Mouse (Mus musculus): Measurements from ENCODE around the gene Clcn7. TPM values are rescaled to one million over a fixed set of nuclear protein-coding genes. Genes with fewer than 3 reads are reported as not detected.

Clcn7 gene
- total RNA-seq, 2 experiments from 2014 or later: 42.0 to 43.8 TPM

DNA sequence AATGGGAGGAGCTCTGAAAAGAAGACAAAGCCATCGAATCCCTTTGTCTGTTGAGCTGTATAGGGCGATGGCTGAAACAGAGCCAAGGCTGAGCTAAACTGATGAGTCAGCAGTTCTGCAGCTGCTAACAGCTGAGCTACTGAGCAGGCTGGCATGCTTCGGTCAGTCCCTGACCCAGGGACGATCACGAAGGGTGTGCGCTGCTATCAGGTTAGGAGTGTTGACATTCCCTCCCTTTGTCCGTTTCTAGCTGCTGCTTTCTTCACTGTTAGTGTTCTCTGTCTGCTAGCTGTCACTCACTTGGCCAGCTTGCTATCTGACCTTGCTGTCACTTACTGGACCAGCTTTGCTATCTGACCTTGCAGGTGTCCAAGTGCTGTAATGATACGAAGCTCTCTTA lies 6.1 kb upstream of the Clcn7 start:
- DNase-seq: peak; percentile 61 to 65

DNA sequence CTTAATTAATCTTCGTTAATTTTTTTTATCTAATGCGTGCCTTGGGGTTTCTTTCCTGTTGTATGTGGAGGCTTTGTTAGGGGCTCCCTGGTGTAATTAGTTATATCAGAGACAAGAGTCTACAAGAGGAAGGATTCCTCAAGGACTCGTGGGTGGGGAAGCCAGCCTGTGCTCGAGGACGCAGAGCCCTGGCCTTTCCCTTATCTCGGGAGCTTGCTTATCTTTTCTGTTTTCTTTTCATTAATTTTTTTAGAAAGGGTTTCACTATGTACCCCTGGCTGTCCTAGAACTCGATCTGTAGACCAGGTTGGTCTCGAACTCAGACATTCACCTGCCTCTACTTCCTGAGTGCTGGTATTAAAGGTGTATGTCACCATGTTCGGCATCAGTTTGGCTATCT lies 5.5 kb upstream of the Clcn7 start:
- peak in 1 of 2 experiments; percentile 23 for DNase-seq

DNA sequence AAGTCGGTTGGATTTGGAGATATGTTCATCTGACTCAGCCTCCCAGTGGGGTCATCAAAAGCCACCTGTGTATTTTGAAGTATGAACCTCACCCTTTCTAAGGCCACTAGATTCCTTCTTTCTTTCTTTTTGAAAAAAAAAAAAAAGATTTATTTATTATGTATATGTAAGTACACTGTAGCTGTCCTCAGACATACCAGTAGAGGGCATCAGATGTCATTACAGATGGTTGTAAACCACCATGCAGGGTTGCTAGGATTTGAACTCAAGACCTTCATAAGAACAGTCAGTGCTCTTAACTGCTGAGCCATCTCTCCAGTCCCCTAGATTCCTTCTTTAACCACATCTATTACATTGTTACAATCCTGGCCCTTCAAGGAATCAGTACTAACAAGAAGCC lies 3.1 kb upstream of the Clcn7 start:
- no peak for DNase-seq

DNA sequence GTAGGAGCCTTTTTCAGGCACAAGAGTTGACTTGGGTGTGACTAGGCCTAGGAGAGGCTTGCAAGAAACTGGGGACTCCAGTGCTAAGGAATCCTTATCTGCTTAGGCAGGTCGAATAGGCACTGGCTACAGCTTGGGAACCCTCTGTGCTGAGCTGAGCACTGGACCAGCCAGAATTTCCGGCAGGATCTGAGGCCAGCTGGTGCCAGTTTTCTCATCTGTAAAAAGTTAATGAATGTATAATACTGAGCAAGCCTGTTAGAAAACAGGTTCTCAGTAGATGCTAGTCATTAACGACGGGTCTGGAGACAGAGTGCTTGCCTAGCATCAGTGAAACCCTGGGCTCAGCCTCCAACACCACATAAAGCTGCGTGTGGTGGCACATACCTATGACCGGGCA lies 2.4 kb downstream of the Clcn7 start:
- no peak for DNase-seq

DNA sequence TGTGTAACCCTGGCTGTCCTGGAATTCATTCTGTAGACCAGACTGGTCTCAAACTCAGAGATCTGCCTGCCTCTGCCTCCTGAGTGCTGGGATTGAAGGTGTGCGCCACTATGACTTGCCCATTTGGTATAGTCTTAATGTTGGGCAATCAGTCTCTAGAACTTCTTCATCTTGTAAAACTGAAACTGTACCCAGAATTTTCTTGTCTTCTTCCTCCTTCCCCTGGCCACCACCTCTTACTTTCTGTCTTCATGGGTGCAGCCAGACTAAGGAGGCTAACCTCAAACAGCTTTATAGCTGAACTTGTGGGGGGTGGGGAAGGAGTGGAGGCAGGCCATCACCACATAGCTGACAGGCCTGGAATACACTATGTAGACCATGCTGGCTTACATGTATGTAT lies 5.6 kb downstream of the Clcn7 start:
- no peak for DNase-seq

DNA sequence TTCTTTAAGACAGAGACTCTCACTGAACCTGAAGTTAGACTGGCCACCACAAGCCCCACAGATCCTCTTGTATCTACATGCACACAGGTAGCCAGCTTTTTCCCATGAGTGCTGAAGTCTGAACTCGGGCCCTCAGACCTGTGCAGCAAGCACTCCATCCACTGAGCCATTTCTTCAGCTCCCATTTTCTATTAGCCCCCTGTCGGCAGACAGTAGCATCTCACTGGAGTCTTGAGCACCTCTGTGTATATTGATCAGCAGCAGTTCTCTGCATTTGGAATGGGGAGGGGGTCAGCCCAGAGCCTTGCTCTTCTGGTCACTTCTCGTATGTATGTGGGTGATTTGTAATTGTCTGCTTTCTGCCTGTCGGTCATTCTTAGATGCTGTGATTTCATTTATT lies 6.8 kb downstream of the Clcn7 start:
- DNase-seq: no peak

DNA sequence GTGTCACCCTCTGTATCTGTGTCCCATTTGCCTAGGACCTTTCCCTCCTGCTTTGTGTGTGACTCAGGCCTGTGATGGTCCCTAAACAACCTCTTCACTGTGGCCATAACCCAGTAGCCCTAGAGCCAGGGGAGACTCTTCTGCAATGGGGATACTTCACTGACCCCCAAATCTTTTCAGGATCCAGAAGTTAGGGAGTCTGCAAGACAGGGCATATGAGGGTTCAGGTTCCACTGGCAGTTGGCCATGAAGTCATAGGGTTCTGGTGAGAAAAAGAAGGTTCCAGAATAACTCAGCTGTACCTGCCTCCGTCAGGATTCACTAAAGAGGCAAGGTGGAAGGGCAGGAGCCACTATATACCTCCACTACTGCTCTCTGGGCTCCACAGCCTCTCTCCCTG lies 29.0 kb downstream of the Clcn7 start, which contains the start of gene Ccdc154:
Ccdc154 (plus strand) TSS at position 301 of the 400 bp plus-strand sequence.
- no peak for DNase-seq

DNA sequence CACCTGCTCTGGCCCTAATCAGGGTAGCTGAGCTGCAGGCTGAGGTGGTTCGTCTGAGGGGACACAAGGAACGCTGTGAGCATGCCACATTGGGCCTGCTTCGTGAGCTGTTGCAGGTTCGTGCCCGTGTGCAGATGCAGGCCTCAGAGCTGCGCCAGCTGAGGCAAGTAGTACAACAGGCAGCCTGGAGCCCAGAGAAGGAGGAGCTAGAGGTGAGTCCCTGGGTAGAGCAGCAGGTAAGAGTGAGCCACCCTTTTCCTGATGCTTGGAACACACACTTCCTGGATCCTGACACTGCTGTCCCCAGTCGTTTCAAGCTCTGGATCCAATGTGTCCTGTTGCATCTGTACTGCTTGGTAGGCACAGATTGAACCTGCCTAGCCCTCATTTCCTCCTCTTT lies 30.2 kb downstream of the Clcn7 start:
- DNase-seq: no peak

DNA sequence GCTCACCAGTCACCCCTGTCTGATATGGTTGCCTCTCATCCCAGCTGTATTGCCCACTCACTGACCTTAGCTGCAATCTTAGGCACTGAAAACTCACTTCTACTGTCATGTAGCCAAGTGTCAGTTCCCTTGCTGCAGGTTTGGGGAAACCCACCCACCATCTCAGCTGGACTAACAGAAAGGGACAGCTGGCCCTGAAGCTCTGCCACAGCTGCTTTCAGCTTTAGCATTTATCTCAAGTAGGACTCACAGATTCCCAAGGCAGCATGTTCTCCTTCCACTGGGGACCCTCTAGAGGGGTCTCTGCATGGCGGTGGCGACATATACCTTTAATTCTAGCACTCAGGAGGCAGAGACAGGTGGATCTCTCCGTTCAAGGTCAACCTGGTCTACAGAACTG lies 31.6 kb downstream of the Clcn7 start:
- no peak for DNase-seq

DNA sequence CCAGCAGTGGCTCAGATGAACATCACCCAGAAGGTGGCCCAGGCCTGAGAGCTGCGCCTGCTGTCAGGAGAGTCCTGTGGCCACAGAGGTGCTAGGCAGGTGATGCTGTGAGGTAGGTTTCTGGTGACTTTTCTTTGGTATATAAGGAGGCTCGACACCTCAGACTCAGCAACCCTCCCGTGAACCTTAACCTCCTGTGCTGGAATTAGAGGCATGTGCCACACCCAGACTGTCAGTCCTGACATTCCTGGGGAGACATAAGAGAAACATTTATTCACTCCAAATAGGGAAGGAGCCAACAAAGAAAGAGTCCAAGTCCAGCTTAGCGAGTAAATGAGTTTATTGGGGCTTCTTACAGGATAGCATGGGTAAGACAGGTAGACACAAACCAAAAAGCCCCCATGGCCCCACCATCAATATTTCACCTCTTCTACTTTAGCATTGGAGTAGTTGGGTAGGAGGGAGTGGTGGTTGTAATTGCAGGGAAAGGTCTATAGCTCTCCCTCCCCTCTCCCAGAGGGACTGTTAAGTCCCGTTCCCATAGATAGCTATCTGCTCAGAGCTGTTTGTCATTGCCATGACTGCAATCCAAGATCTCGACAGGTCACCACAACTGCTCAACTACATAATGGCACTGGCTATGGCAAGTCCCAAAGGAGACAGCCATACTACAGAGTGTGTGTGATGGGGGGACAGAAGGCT lies 32.9 kb downstream of the Clcn7 start:
- no peak for DNase-seq

DNA sequence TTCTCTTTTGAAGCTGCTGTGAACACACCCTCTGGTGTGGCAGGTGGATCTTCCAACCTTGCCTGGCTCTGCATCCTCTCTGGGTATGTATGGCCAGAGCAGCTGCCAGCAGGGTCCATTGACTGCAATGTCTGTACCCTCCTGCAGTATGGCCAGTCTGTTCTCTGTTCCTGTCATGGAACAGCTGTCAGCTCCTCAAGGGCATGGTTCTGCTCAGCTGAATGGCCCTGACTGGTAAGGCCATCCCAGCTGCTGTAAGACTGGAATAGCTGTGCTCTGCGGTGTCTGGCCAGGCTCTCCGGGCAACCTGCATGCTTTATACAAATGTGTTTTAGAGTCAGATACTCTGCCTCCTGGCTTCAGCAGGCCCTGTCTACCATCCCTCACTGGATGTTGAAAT lies 36.5 kb downstream of the Clcn7 start:
- DNase-seq: no peak

DNA sequence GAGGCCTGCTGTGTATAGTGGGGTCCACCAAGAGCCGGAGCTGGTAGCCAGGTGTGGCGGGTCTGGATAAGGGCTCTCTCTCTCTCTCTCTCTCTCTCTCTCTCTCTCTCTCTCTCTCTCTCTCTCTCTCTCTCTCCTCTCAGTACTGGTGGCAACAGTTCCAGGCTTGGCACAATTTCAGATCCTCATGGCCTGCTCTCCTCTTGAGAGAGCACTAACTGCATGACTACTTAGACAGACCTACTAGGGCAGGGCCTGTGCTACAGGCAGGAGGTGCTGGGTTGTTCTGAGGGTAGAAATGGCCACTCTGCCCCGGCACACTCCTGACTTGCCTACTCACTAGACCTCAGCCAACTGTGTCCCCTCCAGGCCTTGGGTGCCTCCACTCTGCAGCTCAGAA lies 39.4 kb downstream of the Clcn7 start:
- no peak for DNase-seq

DNA sequence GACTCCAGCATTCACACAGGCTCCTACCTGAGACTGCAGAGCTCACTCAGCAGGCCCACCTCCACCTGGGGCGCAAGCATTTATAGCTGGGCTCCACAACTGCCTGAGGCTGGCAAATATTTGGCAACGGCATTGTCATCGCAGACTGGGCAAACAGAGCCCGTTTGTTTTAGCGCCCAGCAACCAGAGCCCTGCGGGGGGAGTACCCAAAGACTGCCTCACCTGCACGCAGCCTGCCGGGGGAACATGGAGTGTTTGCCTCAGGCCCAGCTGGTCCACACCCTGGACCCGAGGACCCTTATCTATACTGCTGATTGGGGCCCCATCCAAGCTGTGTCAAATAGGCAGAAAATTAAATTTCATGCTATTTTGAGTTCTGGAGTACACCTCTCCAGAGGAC lies 42.2 kb downstream of the Clcn7 start, which contains the start of gene Gm38655:
Gm38655 (minus strand) TSS at position 61 of the 400 bp plus-strand sequence.
- no peak for DNase-seq

DNA sequence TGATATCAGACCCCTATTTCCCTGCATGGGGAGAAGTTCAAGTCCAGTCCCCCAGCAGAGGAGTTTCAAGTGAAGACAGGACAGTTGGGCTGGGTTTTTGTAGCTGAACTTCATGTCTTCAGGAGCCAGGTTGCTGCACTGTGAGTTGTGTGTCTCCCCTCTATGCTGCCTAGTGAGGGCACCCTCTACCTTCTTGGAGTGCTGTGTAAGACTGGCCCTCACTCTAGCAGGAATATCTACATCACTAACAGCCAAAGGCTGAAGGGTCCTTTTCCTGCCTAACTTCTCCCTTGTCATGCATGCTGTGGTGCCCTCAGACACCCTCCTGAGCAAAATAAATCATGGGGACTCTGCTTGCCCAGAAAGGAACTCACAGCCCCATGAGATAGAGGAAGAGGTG lies 50.0 kb downstream of the Clcn7 start:
- DNase-seq: no peak

DNA sequence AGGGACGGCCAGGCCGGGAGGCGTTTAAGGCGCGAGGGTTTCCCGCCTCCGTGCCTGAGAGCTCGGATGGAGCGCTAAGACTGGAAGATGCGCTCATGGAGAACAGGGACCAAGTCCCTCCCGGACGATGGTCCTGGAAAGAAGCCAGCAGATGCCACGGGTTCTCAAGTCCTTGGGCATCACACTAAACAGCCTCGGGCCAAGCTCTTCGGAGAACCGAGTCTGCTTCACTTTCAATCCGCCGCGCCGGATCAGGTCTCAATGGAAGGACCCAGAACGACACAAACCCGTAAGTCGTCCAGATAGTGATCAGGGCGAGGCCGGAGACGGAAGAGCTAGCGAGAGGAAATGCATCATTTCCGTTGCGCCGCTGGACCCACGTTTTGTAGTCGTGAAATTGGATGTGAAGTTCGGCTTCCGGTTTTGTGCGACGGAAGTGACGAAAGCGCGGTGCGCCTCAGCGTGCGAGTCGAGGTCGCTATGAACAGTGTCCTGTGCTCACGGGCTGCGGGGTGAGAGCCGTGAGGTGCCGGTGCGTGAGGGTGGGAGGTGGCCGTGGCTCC lies 51.0 kb downstream of the Clcn7 start, which contains the start of gene BC003965:
BC003965 (plus strand) TSS at position 426 of the 563 bp plus-strand sequence.
- peak; percentile 97 to 98 for DNase-seq

DNA sequence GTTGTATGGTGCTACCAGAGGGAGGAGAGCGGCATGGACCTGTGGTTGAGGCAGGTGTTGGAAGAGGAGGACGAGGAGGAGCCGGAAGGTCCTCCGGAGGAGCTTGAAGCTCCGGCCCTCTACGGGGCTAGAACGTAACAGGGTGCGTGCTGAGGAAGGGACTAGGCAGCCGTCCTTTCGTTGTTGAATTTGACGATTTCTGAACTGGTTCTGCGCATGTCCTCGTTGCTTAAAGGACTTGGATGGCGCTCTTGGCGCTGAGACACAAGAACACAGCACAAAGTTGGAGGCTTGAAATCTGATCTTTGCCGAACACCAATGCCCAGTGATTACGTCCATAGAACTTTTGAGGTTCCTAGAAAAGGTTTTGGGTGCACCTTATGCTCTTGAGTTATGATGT lies 51.8 kb downstream of the Clcn7 start:
- DNase-seq: no peak

DNA sequence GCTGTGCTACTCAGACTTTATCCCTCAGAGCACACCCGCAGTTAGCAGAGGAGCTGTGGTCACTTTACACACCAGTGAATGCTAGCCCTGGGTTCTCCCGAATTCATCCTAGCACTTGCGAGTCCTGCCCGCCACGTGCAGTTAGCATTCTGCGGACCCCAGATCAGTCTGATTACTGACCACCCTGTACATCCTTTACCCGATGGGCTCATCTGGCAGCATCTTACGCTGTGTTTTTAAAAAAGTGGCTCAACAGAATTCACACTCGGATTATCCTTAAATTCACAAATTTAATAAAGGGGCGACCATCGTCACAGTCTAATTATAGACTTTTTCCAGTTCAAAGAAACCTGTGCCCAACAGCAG lies 54.6 kb downstream of the Clcn7 start:
- DNase-seq: no peak

DNA sequence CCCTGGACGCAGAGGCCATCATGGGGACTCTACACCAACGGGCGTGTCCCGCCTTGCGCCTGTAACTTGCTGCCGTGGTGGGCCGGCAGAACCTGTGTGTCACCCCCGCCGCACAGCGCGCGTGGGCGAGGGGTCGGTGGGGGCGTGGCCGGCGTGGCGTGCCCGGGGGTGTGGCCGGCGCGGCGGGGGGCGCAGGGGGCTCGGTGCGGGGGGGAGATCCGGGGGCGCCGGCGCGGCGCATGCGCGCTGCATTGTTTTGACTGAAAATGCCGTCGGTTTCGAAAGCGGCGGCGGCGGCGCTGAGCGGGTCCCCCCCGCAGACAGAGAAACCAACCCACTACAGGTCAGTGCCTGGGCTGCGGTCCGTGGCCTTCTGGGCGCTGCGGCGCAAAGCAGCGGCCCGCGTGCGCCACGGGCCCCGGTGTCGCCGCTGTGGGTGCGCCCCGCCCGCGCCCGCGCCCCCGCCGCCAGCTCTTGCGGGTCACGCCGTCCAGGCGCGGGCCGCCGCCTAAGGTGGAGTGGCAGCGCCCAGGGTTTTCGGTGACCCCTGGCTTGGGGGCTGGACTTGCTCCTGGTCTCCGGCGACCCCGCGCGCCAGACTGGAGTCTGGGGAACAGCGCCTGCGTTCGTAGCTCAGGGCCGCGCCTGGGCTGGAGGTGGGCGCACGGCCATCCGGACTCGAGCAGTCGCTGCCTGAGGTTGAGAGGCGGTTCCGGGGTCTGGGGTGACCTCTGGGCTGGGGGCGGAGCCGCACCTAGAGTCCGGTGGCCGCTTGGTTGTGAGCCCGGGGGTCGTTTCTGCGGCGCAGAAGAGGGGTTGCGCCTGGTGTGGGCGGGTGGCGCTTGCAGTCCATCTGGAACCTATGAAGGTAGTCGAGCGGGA lies 55.2 kb downstream of the Clcn7 start, which contains the start of gene Unkl:
Unkl (plus strand) TSS at position 248 of the 882 bp plus-strand sequence.
- peak; percentile 86 to 91 for DNase-seq

DNA sequence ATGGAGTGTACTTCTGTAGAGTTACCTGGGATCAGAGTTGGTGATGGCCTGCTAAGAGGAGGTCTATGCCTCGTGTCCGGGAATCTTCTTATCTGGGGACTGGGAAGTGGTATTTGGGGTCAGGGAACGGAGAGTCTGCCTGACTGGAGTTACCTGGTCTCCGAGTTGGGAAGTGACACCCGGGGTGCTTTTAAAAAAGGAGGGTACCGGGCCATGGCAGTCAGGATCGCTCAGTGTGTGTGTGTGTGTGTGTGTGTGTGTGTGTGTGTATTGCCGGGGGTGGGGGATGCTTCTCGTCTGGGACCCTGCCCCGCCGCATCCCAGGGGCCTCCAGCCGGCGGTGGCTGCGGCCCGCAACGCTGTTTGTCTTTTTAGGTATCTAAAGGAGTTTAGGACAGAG lies 55.9 kb downstream of the Clcn7 start:
- DNase-seq: no peak

DNA sequence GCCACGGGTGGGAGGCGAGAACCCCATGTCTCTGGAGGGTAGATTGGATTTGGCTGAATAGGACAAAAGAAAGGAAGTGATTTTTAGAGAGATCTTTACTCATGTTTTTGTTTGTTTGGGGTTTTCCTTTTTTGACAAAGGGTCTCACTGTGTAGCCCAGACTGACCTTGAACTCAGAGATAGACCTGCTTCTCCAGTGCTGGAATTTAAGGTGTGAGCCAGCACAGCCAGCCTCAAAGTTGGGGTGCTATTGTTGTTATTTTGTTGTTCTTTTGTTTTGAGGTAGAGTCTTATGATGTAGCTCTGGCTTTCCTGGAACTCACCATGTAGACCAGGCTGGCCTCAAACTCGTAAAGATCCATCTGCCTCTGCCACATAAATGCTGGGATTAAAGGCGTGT lies 69.2 kb downstream of the Clcn7 start:
- DNase-seq: no peak

DNA sequence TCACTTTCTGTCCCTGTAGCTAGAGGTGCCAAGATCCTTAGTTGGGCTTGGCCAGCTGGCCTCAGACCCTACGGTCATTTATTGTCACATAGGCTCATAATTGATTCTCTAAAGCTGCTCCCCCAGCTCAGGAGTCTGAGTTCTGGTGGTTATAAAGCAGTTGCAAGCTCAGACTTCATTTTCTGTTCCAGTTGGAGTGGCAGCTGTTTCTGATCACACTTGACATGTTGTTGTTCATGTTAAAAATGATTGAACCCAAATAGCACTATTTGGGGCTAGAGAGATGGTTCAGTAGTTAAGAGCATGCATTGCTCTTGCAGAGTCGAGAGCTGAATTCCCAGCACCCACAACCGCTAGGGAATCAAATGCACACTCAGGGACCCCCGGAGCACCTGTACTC lies 76.8 kb downstream of the Clcn7 start:
- DNase-seq: no peak

DNA sequence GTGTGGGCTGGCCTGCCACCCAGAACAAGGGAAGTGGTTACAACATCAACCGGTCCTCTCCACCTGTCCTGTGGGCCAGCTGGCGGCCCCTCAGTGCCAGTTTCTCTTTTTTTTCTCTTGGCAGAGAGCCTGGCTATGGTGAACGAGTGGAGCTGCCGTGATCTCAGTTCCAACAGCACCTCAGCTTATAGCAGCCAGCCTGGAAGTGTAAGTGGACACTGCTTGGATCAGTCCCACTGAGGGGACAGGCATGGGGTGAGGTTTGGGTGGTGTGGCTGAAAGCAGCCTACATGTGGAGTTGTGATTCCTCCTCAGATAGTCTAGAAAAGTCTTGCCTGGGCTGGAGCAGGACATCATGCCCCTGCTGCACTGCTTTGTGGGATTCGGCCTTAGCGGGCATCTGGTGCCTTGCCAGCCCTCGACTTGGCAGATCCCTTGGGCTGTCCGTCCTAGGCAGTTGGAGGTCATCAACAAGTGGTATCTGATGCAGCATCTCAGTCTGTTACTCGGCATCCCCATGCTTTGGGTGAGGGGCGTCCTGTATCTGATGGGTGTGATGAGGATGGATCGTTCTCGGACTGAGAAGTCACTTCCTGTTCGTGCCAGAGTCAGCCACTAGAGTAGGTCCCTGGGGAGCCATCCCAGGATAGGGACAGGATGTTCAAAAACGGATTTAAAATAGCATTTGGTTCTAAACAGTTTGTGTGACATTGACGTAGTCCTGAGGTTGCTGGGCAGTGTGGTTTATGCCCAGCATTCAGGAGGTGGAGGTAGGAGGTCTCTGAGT lies 77.7 kb downstream of the Clcn7 start:
- DNase-seq: peak in 1 of 2 experiments; percentile 40
